Mouse (Mus musculus) thymus, adult 2 months (tissue): ENCODE results near the gene Gad1. TPM values are rescaled to one million over a fixed set of nuclear protein-coding genes. Genes with fewer than 3 reads are reported as not detected.

ENCODE experiments used
- DNase-seq: peaks from one replicate; pipeline ENCODE4 v3.0.0; 2021
- H3K27ac ChIP-seq: fragments of 200-500 bp; 2 replicates; pipeline ENCODE4 v1.5.1; 2012; ENCODE audit warnings: low read length, control low read depth; ENCODE audit not compliant: control insufficient read depth, insufficient read depth
- H3K27me3 ChIP-seq: fragments of 200-500 bp; 2 replicates; pipeline ENCODE4 v1.6.1; 2012; ENCODE audit warnings: mild to moderate bottlenecking, low read length, moderate library complexity, mixed read lengths; ENCODE audit not compliant: control insufficient read depth, insufficient read depth
- H3K36me3 ChIP-seq: fragments of 200-500 bp; 2 replicates; pipeline ENCODE4 v1.6.1; 2012; ENCODE audit warnings: mild to moderate bottlenecking, low read length, moderate library complexity; ENCODE audit not compliant: control insufficient read depth, insufficient read depth
- H3K4me1 ChIP-seq: fragments of 200-500 bp; replicated peaks from 2 replicates; pipeline ENCODE4 v1.6.1; 2012; ENCODE audit warnings: low read length; ENCODE audit not compliant: control insufficient read depth, insufficient read depth
- H3K4me3 ChIP-seq: fragments of 200-500 bp; 2 replicates; pipeline ENCODE4 v1.5.1; 2012; ENCODE audit warnings: mild to moderate bottlenecking, low read length, control low read depth, moderate library complexity; ENCODE audit not compliant: control insufficient read depth, insufficient read depth
- CTCF ChIP-seq: fragments of 200-500 bp; IDR thresholded peaks from 2 replicates; pipeline ENCODE4 v1.5.1; 2012; ENCODE audit warnings: mild to moderate bottlenecking, control low read depth, low read length, moderate library complexity, borderline replicate concordance; ENCODE audit not compliant: control insufficient read depth, poor library complexity, insufficient read depth; ENCODE audit errors: extremely low read depth
- POLR2A ChIP-seq: fragments of 200-500 bp; IDR thresholded peaks from 2 replicates; pipeline ENCODE4 v1.6.1; 2012; ENCODE audit warnings: mild to moderate bottlenecking, low read length, control low read depth, moderate library complexity; ENCODE audit not compliant: control insufficient read depth, poor library complexity, insufficient read depth; ENCODE audit errors: extremely low read depth
- WGBS: fragments of 180-500 bp; shearing (Covaris S2); methylation state at CpG from one replicate; pipeline ENCODE4 v1.1.7; 2018; 5-methylcytosine and 5-hydroxymethylcytosine counted together
- polyA plus RNA-seq: library from polyadenylated mRNA; depleted of rRNA; stranded (reverse); fragments of >200 nt; gene quantifications from 2 replicates; pipeline ENCODE4 v1.2.3, GENCODE M21; 2012; rRNA removed

Gene Gad1
- polyA plus RNA-seq, 1 experiment: 2.9 TPM

GRCm38 (mm10) chr2:70649471-70649870 lies 96.6 kb downstream of the Gad1 start:
- Histone ChIP-seq H3K27ac (no peak overlapping the region), H3K27me3 (no peaks in the 10 kb centered on the region), H3K4me3 (no peak overlapping the region), H3K36me3 (no peaks in the 10 kb centered on the region), H3K4me1 (no peaks in the 10 kb centered on the region)
- 98% methylated on average over 4 of the region's 4 CpGs for WGBS
- TF ChIP-seq POLR2A: no peak
- TF ChIP-seq CTCF: no peak
- no peak for DNase-seq

Other genes starting within 250 kb of the Gad1 start
- 0.08 and 0.12 TPM in 2 replicates for gene Sp5, start 78.1 kb upstream of the Gad1 start, polyA plus RNA-seq
- 0.09 TPM in 1 of 2 replicates, not detected in the other for gene Erich2, start 44.3 kb upstream of the Gad1 start, polyA plus RNA-seq
- gene Gorasp2, start 108.5 kb downstream of the Gad1 start, polyA plus RNA-seq: 106 and 117 TPM in 2 replicates
- gene Gm26558, start 109.0 kb downstream of the Gad1 start, polyA plus RNA-seq: 0.20 TPM in 1 of 2 replicates, not detected in the other